Mouse (Mus musculus) bone marrow macrophage, adult 2 months (primary cell): ENCODE results near the gene Ccdc30.

Experiments
- CTCF ChIP-seq: IDR thresholded peaks from 2 replicates; pipeline ENCODE4 v1.5.1; 2012; ENCODE audit warnings: low read depth, mild to moderate bottlenecking, low read length, moderate library complexity
- POLR2A ChIP-seq: IDR thresholded peaks from 2 replicates; pipeline ENCODE4 v1.6.1; 2012; ENCODE audit warnings: mild to moderate bottlenecking, low read depth, low read length, borderline replicate concordance

DNA sequence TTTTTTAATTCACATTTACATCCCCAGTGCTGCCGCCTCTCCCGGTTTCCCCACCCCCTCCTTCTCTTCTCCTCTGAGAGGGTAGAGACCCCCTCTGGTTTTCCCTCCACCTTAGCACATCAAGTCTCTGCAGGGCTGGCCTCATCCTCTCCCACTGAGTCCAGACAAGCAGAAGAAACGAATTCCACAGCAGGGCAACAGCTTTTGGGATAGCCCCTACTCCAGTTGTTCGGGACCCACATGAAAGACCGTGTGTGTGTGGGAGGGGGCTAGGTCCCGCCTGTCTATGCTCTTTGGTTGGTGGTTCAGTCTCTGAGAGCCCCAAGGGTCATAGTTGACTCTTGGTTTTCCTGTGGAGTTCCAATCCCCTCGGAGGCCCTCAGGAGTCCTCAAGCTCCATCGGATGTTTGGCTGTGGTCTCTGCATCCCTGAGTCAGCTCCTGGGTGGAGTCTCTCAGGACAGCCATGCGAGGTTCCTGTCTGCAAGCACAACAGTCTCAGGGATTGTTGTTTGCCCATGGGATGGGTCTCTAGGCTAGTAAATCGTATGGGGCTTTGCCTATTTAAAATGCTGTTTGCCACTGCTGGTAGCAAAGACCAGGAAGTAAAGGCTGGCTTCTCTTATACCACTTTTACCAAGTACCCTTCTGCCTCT, 94.3 kb downstream of the Ccdc30 start:
- TF ChIP-seq CTCF (no peak), POLR2A (no peak)
